Mouse (Mus musculus) lung, embryonic 14.5 days (tissue): ENCODE measurements around the gene Apol9b. TPM values are rescaled to one million over a fixed set of nuclear protein-coding genes. Genes with fewer than 3 reads are reported as not detected.

Experiments
- ATAC-seq: fragments of 200-750 bp; cut with Nextera tagmentation; 2 replicates; pipeline ENCODE4 v1.8.0; 2017; ENCODE audit warnings: mild to moderate bottlenecking, moderate TSS enrichment, moderate library complexity; ENCODE audit not compliant: insufficient read depth
- DNase-seq: peaks from one replicate; pipeline ENCODE4 v3.0.0-alpha.2; 2015
- H3K27ac ChIP-seq: fragments of 300-500 bp; sonication (generic); 2 replicates; pipeline ENCODE4 v1.5.1; 2014; ENCODE audit warnings: low read depth, mild to moderate bottlenecking, moderate library complexity
- H3K27me3 ChIP-seq: fragments of 300-500 bp; sonication (generic); 2 replicates; pipeline ENCODE4 v1.6.1; 2014; ENCODE audit warnings: low read length, control low read depth; ENCODE audit not compliant: insufficient read depth
- H3K36me3 ChIP-seq: fragments of 300-500 bp; sonication (generic); 2 replicates; pipeline ENCODE4 v1.6.1; 2014; ENCODE audit warnings: control low read depth; ENCODE audit not compliant: insufficient read depth
- H3K4me1 ChIP-seq: fragments of 300-500 bp; sonication (generic); 2 replicates; pipeline ENCODE4 v1.6.1; 2014; ENCODE audit warnings: antibody characterized with exemption, control low read depth; ENCODE audit not compliant: insufficient read depth
- H3K4me2 ChIP-seq: fragments of 300-500 bp; sonication (generic); 2 replicates; pipeline ENCODE4 v1.6.1; 2014; ENCODE audit warnings: mild to moderate bottlenecking
- H3K4me3 ChIP-seq: fragments of 300-500 bp; sonication (generic); 2 replicates; pipeline ENCODE4 v1.5.1; 2014; ENCODE audit warnings: low read depth, low read length
- H3K9ac ChIP-seq: fragments of 300-500 bp; sonication (generic); 2 replicates; pipeline ENCODE4 v1.6.1; 2014
- H3K9me3 ChIP-seq: fragments of 300-500 bp; sonication (generic); 2 replicates; pipeline ENCODE4 v1.6.1; 2016; ENCODE audit warnings: low read depth, low read length, control low read depth
- CTCF ChIP-seq: IDR thresholded peaks from 2 replicates; pipeline ENCODE4 v1.5.1; 2016; ENCODE audit warnings: antibody characterized with exemption, low read depth
- WGBS: fragments of 180-500 bp; shearing (Covaris S2); extraction: QIAGEN DNeasy Blood & Tissue Kit; methylation state at CpG from one replicate; pipeline ENCODE4 v1.1.7; 2014; 5-methylcytosine and 5-hydroxymethylcytosine counted together
- polyA plus RNA-seq: library from polyadenylated mRNA; unstranded; fragments of >200 nt; fragmentation: Nextera tagmentation; extraction: Ambion mirVana; gene quantifications from 2 replicates; pipeline ENCODE4 v1.2.1, GENCODE M21; 2014

The Apol9b gene
- polyA plus RNA-seq, 1 experiment from 2014 or later = not detected

DNA sequence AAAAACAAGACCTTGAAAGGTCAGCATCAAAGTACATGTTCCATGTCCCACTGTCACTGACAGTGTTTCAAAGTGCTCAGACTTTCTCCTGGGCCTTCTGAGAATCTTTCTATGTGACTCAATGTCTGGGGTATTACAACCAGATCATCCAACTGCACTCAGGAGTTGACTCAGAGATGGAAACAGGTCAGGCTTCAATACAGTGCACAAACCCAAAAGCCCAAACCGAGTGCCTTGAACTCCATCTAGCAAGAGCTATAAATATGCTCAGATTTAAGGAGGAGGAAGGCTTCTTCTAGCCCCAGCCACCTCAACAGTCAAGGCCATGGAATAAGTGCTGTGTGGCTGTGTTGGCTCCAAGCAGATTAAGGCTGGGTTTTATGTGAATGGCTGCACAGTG lies 57.0 kb downstream of the Apol9b start:
- ATAC-seq (no peak), DNase-seq (no peak)
- WGBS = 90% methylated on average over 1 of the region's 1 CpGs
- Histone ChIP-seq H3K4me2 (no peak overlapping the region), H3K4me3 (no peak overlapping the region), H3K27ac (no peak overlapping the region), H3K27me3 (no peaks in the 10 kb centered on the region), H3K36me3 (peaks cover 100% of the 10 kb centered on the region), H3K9ac (no peak overlapping the region), H3K4me1 (no peaks in the 10 kb centered on the region), H3K9me3 (no peaks in the 10 kb centered on the region)
- TF ChIP-seq CTCF = no peak

Other genes starting within 250 kb of the Apol9b start
- gene Apol11a, start 220.8 kb upstream of the Apol9b start, polyA plus RNA-seq = not detected in 2 replicates
- not detected in 2 replicates for gene Apol7c, start 195.7 kb upstream of the Apol9b start, polyA plus RNA-seq
- not detected in 2 replicates for gene 1700025B11Rik, start 167.1 kb upstream of the Apol9b start, polyA plus RNA-seq
- gene Apol10b, start 132.9 kb upstream of the Apol9b start, polyA plus RNA-seq = 0.08 TPM in 1 of 2 replicates, not detected in the other
- not detected in 2 replicates for gene Gm36245, start 129.8 kb upstream of the Apol9b start, polyA plus RNA-seq
- gene Apol11b, start 85.8 kb upstream of the Apol9b start, polyA plus RNA-seq = 0.09 TPM in 1 of 2 replicates, not detected in the other
- gene Apol7e, start 30.2 kb upstream of the Apol9b start, polyA plus RNA-seq = not detected in 2 replicates
- gene Apol8, start 28.0 kb downstream of the Apol9b start, polyA plus RNA-seq = not detected in 2 replicates
- 86.6 and 87.5 TPM in 2 replicates for gene Myh9, start 113.1 kb downstream of the Apol9b start, polyA plus RNA-seq
- 209 and 227 TPM in 2 replicates for gene Txn2, start 200.0 kb downstream of the Apol9b start, polyA plus RNA-seq
- gene Foxred2, start 227.7 kb downstream of the Apol9b start, polyA plus RNA-seq = 5.4 and 5.7 TPM in 2 replicates
- gene Eif3d, start 241.8 kb downstream of the Apol9b start, polyA plus RNA-seq = 212 and 239 TPM in 2 replicates